Mouse (Mus musculus) CH12.LX (cell line): Measurements from ENCODE around the gene Abcd4. TPM values are rescaled to one million over a fixed set of nuclear protein-coding genes. Genes with fewer than 3 reads are reported as not detected.

ENCODE experiments used
- DNase-seq: peaks from one replicate; pipeline ENCODE4 v3.0.0-alpha.2; 2013; ENCODE audit errors: extremely low read depth
- H3K27ac ChIP-seq: 2 replicates; pipeline ENCODE4 v1.5.1; 2012; ENCODE audit warnings: low read depth, mild to moderate bottlenecking, control low read depth, moderate library complexity; ENCODE audit not compliant: insufficient read depth
- H3K27me3 ChIP-seq: replicated peaks from 2 replicates; pipeline ENCODE3; 2012; ENCODE audit warnings: inconsistent platforms
- H3K36me3 ChIP-seq, 2 experiments: replicated peaks in 1 of 2; 2 replicates each; pipeline versions ENCODE3 to v1.6.1; 2012; ENCODE audit warnings: inconsistent platforms in 1 of 2, low read length in 1 of 2, mild to moderate bottlenecking in 1 of 2, mixed read lengths in 1 of 2, moderate library complexity in 1 of 2; ENCODE audit not compliant: control insufficient read depth in 1 of 2, insufficient read depth in 1 of 2
- H3K4me1 ChIP-seq, 2 experiments: 2 replicates each; pipeline ENCODE4 v1.6.1; 2012; ENCODE audit warnings: inconsistent platforms in 1 of 2, moderate library complexity in 1 of 2; ENCODE audit not compliant: insufficient read depth in 2 of 2, control insufficient read depth in 1 of 2
- H3K4me2 ChIP-seq: 2 replicates; pipeline ENCODE4 v1.6.1; 2012; ENCODE audit warnings: low read depth, mild to moderate bottlenecking, control low read depth; ENCODE audit not compliant: poor library complexity, insufficient read depth, severe bottlenecking
- H3K4me3 ChIP-seq, 3 experiments: fragments of 150-350 bp in 1 of 3; sonication (generic) in 1 of 3; replicated peaks in 1 of 3; 2 replicates each; pipeline versions ENCODE3 to v1.5.1; 2011 to 2012; ENCODE audit warnings: low read depth in 2 of 3, low read length in 2 of 3, mild to moderate bottlenecking in 2 of 3, moderate library complexity in 2 of 3, control low read depth in 1 of 3, improper control_type of control experiment in 1 of 3, inconsistent platforms in 1 of 3, mixed read lengths in 1 of 3; ENCODE audit not compliant: poor library complexity in 1 of 3
- H3K79me2 ChIP-seq: replicated peaks from 2 replicates; pipeline ENCODE4 v1.6.1; 2012; ENCODE audit warnings: mild to moderate bottlenecking, moderate library complexity; ENCODE audit not compliant: control insufficient read depth, poor library complexity, insufficient read depth, severe bottlenecking; ENCODE audit errors: extremely low read depth
- H3K9ac ChIP-seq: 2 replicates; pipeline ENCODE4 v1.6.1; 2012; ENCODE audit warnings: low read depth, mild to moderate bottlenecking, control low read depth, moderate library complexity; ENCODE audit not compliant: insufficient read depth
- H3K9me3 ChIP-seq: replicated peaks from 2 replicates; pipeline ENCODE3; 2012; ENCODE audit warnings: low read length, inconsistent platforms, mixed read lengths
- BHLHE40 ChIP-seq: IDR thresholded peaks from 2 replicates; pipeline ENCODE4 v1.6.1; 2011; ENCODE audit warnings: mild to moderate bottlenecking, low read depth, low read length, improper control_type of control experiment
- CHD2 ChIP-seq: IDR thresholded peaks from 2 replicates; pipeline ENCODE4 v1.6.1; 2011; ENCODE audit warnings: low read length, improper control_type of control experiment
- CTCF ChIP-seq, 2 experiments: IDR thresholded peaks in 1 of 2; conservative IDR thresholded peaks in 1 of 2; 2 replicates each; pipeline ENCODE4 v1.5.1; 2011 to 2012; ENCODE audit warnings: low read depth in 2 of 2, low read length in 2 of 2, improper control_type of control experiment in 1 of 2, inconsistent platforms in 1 of 2, mild to moderate bottlenecking in 1 of 2, moderate library complexity in 1 of 2
- E2F4 ChIP-seq: IDR thresholded peaks from 2 replicates; pipeline ENCODE4 v1.6.1; 2011; ENCODE audit warnings: low read depth, low read length, improper control_type of control experiment; ENCODE audit not compliant: insufficient replicate concordance
- ETS1 ChIP-seq: conservative IDR thresholded peaks from 2 replicates; pipeline ENCODE4 v1.6.1; 2012; ENCODE audit warnings: low read depth, mild to moderate bottlenecking, inconsistent platforms, low read length, improper control_type of control experiment, moderate library complexity
- MAX ChIP-seq: IDR thresholded peaks from 2 replicates; pipeline ENCODE4 v1.6.1; 2011; ENCODE audit warnings: low read length, improper control_type of control experiment
- MYC ChIP-seq: IDR thresholded peaks from 2 replicates; pipeline ENCODE4 v1.6.1; 2011; ENCODE audit warnings: low read depth, mild to moderate bottlenecking, improper control_type of control experiment, low read length
- RAD21 ChIP-seq: IDR thresholded peaks from 2 replicates; pipeline ENCODE4 v1.6.1; 2011; ENCODE audit warnings: low read depth, mild to moderate bottlenecking, low read length, improper control_type of control experiment, moderate library complexity
- RCOR1 ChIP-seq: conservative IDR thresholded peaks from 2 replicates; pipeline ENCODE4 v1.6.1; 2012; ENCODE audit warnings: low read depth, mild to moderate bottlenecking, inconsistent platforms, low read length, improper control_type of control experiment
- TCF12 ChIP-seq: IDR thresholded peaks from 2 replicates; pipeline ENCODE4 v1.6.1; 2014; ENCODE audit warnings: low read depth, mild to moderate bottlenecking, inconsistent platforms, low read length, improper control_type of control experiment
- ZMIZ1 ChIP-seq: IDR thresholded peaks from 2 replicates; pipeline ENCODE4 v1.6.1; 2012; ENCODE audit warnings: low read depth, mild to moderate bottlenecking, inconsistent platforms, low read length, improper control_type of control experiment
- ZNF384 ChIP-seq: IDR thresholded peaks from 2 replicates; pipeline ENCODE4 v1.6.1; 2012; ENCODE audit warnings: low read depth, low read length, improper control_type of control experiment, inconsistent platforms
- dilution Hi-C: fragments of 300-500 bp; cut with MboI; formaldehyde crosslinking; loops from 2 replicates; pipeline ENCODE4 v1.14.3; 2020; ENCODE audit warnings: low sequenced_read_pairs; ENCODE audit not compliant: extremely low pct_unique_long_range_greater_than_20kb, extremely low pct_ligation_motif_present
- in situ Hi-C: fragments of 300-500 bp; cut with MboI; formaldehyde crosslinking; loops from 3 replicates; pipeline ENCODE4 v1.14.3; 2019; ENCODE audit warnings: low sequenced_read_pairs, low pct_ligation_motif_present, low pct_unique_long_range_greater_than_20kb, mixed read lengths
- polyA plus RNA-seq: library from polyadenylated mRNA; unstranded; fragments of >175 nt; gene quantifications from 2 replicates; pipeline ENCODE4 v1.2.1, GENCODE M21; 2012; ENCODE audit warnings: low read depth; ENCODE audit not compliant: insufficient read length
- total RNA-seq, 2 experiments: library from RNA; depleted of rRNA; stranded (reverse); fragments of 300-350 nt in 1 of 2; fragments of >200 nt in 1 of 2; gene quantifications; 2 replicates each; pipeline ENCODE4 v1.2.3; 2012 to 2014

Abcd4 gene
- total and polyA plus RNA-seq, 3 experiments, result 4.7 to 10.2 (median 8.4) TPM

DNA sequence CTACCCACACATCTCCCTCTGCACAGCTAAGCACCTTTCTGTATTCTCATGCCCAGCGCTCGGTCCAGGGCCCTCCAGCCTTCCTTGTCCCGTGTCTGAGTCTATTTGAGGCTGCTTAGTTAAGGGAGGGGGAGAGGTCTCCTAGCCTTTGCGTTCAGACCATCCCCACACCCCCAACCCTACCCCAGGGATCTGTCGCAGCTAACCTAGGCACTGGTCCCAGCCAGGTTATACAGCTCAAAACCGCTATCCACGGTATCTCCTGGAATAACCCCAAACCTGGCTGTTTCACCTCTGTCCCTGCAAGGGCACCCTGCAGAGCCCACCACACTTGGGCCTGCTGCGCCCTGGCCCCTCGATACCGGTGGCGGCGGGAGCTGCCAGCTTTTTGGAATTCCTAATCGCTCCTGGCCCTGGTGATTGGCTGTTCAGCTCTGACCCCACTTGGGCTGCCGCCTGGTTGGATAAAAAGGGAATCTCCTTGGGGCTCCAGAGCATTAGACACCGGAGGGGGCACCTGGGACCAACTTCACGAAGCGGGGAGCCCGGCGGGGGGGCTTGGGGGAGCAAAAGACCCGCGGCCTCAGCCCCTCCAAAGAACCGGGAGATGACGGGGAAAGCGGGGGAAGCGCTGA lies 47.8 kb downstream of the Abcd4 start, which contains the start of gene Vsx2:
TSS of gene Vsx2 (plus strand) at position 427 of the 635 bp plus-strand sequence.
- TF ChIP-seq ZNF384, result no peak
- dilution Hi-C loops, result no loop called here
- peaks cover 52% of the 10 kb centered on the region for H3K27me3 ChIP-seq

GRCm38 (mm10) chr12:84567576-84567975 lies 49.6 kb downstream of the Abcd4 start:
- Histone ChIP-seq H3K27me3 (peaks cover 48% of the 10 kb centered on the region), H3K4me3 (no peak overlapping the region), H3K4me2 (no peak overlapping the region), H3K36me3 (no peaks in the 10 kb centered on the region), H3K9ac (no peak overlapping the region), H3K4me1 (no peaks in the 10 kb centered on the region), H3K9me3 (peaks cover 2% of the 10 kb centered on the region), H3K27ac (no peak overlapping the region), H3K79me2 (no peaks in the 10 kb centered on the region)
- in situ Hi-C loops (no loop called here), dilution Hi-C loops (no loop called here)
- TF ChIP-seq ETS1 (no peak), ZMIZ1 (no peak), ZNF384 (no peak), BHLHE40 (no peak), CHD2 (no peak)
- no peak for DNase-seq

More for the DNA sequence above, 47.8 kb downstream of the Abcd4 start, which contains the start of gene Vsx2:
- in situ Hi-C loops, result no loop called here
- no peak within 1 kb of the TSS for H3K9ac ChIP-seq
- no peaks in the 10 kb centered on the region for H3K36me3 ChIP-seq
- peaks cover 2% of the 10 kb centered on the region for H3K9me3 ChIP-seq
- H3K79me2 ChIP-seq, result no peaks in the 10 kb centered on the region
- H3K27ac ChIP-seq, result no peak within 1 kb of the TSS
- no peaks in the 10 kb centered on the region for H3K4me1 ChIP-seq
- DNase-seq, result no peak
- H3K4me2 ChIP-seq, result no peak within 1 kb of the TSS
- H3K4me3 ChIP-seq, result no peak within 1 kb of the TSS

DNA sequence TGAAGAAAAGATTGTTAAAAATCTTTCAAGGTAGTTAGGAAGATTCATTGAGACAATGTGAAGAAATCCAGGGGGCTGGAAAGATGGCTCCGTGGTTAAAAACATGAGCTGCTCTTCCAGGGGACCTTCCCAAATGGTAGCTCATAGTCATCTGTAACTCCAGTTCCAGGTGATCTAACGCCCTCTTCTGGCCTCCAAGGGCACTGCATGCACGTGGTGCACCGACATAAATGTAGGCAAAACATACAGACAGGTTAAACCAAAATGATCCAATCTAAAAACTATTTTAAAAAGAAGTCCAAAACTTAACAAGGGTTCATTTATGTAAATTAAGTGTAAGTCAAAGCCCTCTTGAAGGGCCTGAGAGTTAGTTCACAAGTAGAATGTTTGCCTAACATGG lies 54.7 kb downstream of the Abcd4 start:
- no peak overlapping the region for H3K9ac ChIP-seq
- in situ Hi-C loops, result no loop called here
- DNase-seq, result no peak
- H3K4me2 ChIP-seq, result no peak overlapping the region
- dilution Hi-C loops, result no loop called here
- H3K4me1 ChIP-seq, result no peaks in the 10 kb centered on the region
- no peak overlapping the region for H3K4me3 ChIP-seq
- H3K36me3 ChIP-seq, result no peaks in the 10 kb centered on the region
- peaks cover 4% of the 10 kb centered on the region for H3K9me3 ChIP-seq
- TF ChIP-seq CTCF (conservative IDR thresholded peaks at IDR 0.05 in 1 of 2, IDR thresholded peaks at IDR 0.05 in 1 of 2; ENCODE audit: low read depth in 2 of 2, low read length in 2 of 2) (peak; percentile 41 to 54; a peak in 3 of 4 replicates), E2F4 (no peak), RCOR1 (no peak), MAX (no peak), TCF12 (no peak), MYC (no peak), RAD21 (peak; percentile 23)
- no peaks in the 10 kb centered on the region for H3K79me2 ChIP-seq
- peaks cover 13% of the 10 kb centered on the region for H3K27me3 ChIP-seq
- H3K27ac ChIP-seq, result no peak overlapping the region
